Mouse (Mus musculus): Measurements from ENCODE around the gene Cdh3.

Gene Cdh3

GRCm38 (mm10) chr8:106606601-106607145, 96.0 kb downstream of the Cdh3 start:
- no peak for DNase-seq (ENCODE audit: low spot score)

Measured in adipocyte (in vitro differentiated cells).